Mouse (Mus musculus) embryonic fibroblast, embryonic 13.5 days (primary cell): Measurements from ENCODE around the gene Uqcc3.

Experiments used
- CTCF ChIP-seq: IDR thresholded peaks from 2 replicates; pipeline ENCODE4 v1.5.1; 2011; ENCODE audit warnings: mild to moderate bottlenecking, control low read depth, low read length, moderate library complexity, borderline replicate concordance; ENCODE audit not compliant: insufficient read depth
- POLR2A ChIP-seq: IDR thresholded peaks from 2 replicates; pipeline ENCODE4 v1.6.1; 2011; ENCODE audit warnings: low read depth, mild to moderate bottlenecking, control low read depth, low read length, moderate library complexity

GRCm38 (mm10) chr19:8880311-8881033, at the start of gene Uqcc3:
- TF ChIP-seq POLR2A (peak; percentile 86), CTCF (no peak)
